Mouse (Mus musculus) myocyte (in vitro differentiated cells): ENCODE results near the gene Gm21992. TPM values are rescaled to one million over a fixed set of nuclear protein-coding genes. Genes with fewer than 3 reads are reported as not detected.
A peak's percentile ranks its signal among the peaks of the same experiment; 100 is the strongest.
"Not testable (repeated sequence)": the region's sequence is repeated elsewhere in the genome, so short reads cannot be mapped to it uniquely, and the experiment has no call there.

Source experiments
- H3K27me3 ChIP-seq: one replicate; pipeline ENCODE4 v1.6.1; 2011; ENCODE audit not compliant: control insufficient read depth, insufficient read depth, insufficient read length
- H3K36me3 ChIP-seq: one replicate; pipeline ENCODE4 v1.6.1; 2011; ENCODE audit not compliant: control insufficient read depth, insufficient read depth
- H3K4me2 ChIP-seq: one replicate; pipeline ENCODE4 v1.6.1; 2011; ENCODE audit warnings: low read depth, control low read depth
- H3K4me3 ChIP-seq: one replicate; pipeline ENCODE4 v1.5.1; 2011; ENCODE audit warnings: mild to moderate bottlenecking, control low read depth, moderate library complexity
- H3K79me2 ChIP-seq: one replicate; pipeline ENCODE4 v1.6.1; 2011; ENCODE audit not compliant: control insufficient read depth, insufficient read depth
- H3ac ChIP-seq: one replicate; pipeline ENCODE4 v1.6.1; 2011; ENCODE audit not compliant: control insufficient read depth, insufficient read length
- CEBPB ChIP-seq: IDR thresholded peaks from 2 replicates; pipeline ENCODE4 v1.6.1; 2011; ENCODE audit warnings: mild to moderate bottlenecking, moderate library complexity; ENCODE audit not compliant: poor library complexity, insufficient read depth, severe bottlenecking
- E2F4 ChIP-seq: IDR thresholded peaks from one replicate; pipeline ENCODE4 v1.6.1; 2011; ENCODE audit warnings: mild to moderate bottlenecking, control low read depth, moderate library complexity; ENCODE audit not compliant: insufficient read depth
- MAX ChIP-seq: IDR thresholded peaks from one replicate; pipeline ENCODE4 v1.6.1; 2011; ENCODE audit warnings: low read depth, mild to moderate bottlenecking, control low read depth
- MYOD1 ChIP-seq, 3 experiments: IDR thresholded peaks; one replicate each; pipeline ENCODE4 v1.6.1; 2011; ENCODE audit warnings: control low read depth in 2 of 3, low read depth in 2 of 3, mild to moderate bottlenecking in 2 of 3, moderate library complexity in 1 of 3; ENCODE audit not compliant: insufficient read length in 2 of 3, control insufficient read depth in 1 of 3
- MYOG ChIP-seq, 3 experiments: IDR thresholded peaks; one replicate each; pipeline ENCODE4 v1.6.1; 2011; ENCODE audit warnings: control low read depth in 2 of 3, low read depth in 2 of 3, mild to moderate bottlenecking in 2 of 3; ENCODE audit not compliant: insufficient read length in 2 of 3, control insufficient read depth in 1 of 3, insufficient read depth in 1 of 3
- POLR2A ChIP-seq: IDR thresholded peaks from one replicate; pipeline ENCODE4 v1.6.1; 2011; ENCODE audit warnings: low read depth, mild to moderate bottlenecking, control low read depth, moderate library complexity; ENCODE audit not compliant: insufficient read length
- POLR2AphosphoS2 ChIP-seq: IDR thresholded peaks from one replicate; pipeline ENCODE4 v1.6.1; 2011; ENCODE audit warnings: low read depth, control low read depth; ENCODE audit not compliant: insufficient read length
- REST ChIP-seq: IDR thresholded peaks from one replicate; pipeline ENCODE4 v1.6.1; 2011; ENCODE audit warnings: mild to moderate bottlenecking, control low read depth, moderate library complexity; ENCODE audit not compliant: insufficient read depth, insufficient read length
- SRF ChIP-seq: IDR thresholded peaks from one replicate; pipeline ENCODE4 v1.6.1; 2011; ENCODE audit warnings: low read depth; ENCODE audit not compliant: control insufficient read depth, insufficient read length
- TCF12 ChIP-seq: IDR thresholded peaks from one replicate; pipeline ENCODE4 v1.6.1; 2011; ENCODE audit warnings: mild to moderate bottlenecking, control low read depth; ENCODE audit not compliant: poor library complexity, insufficient read depth, severe bottlenecking
- TCF3 ChIP-seq: IDR thresholded peaks from one replicate; pipeline ENCODE4 v1.6.1; 2011; ENCODE audit warnings: low read depth, control low read depth; ENCODE audit not compliant: insufficient read length
- USF1 ChIP-seq: IDR thresholded peaks from one replicate; pipeline ENCODE4 v1.6.1; 2011; ENCODE audit warnings: low read depth, mild to moderate bottlenecking, control low read depth, moderate library complexity
- polyA plus RNA-seq: library from polyadenylated mRNA; unstranded; fragments of >200 nt; fragmentation: generic; extraction: Trizol; gene quantifications from one replicate; pipeline ENCODE4 v1.2.1, GENCODE M21; 2012; ENCODE audit warnings: missing spikeins

Gm21992 gene
- polyA plus RNA-seq, 1 experiment, result 8.1 TPM

GRCm38 (mm10) chr19:4828444-4829114, 17.2 kb upstream of the Gm21992 start:
- TF ChIP-seq MYOD1 (IDR thresholded peaks at IDR 0.05; ENCODE audit: control insufficient read depth in 1 of 3, insufficient read length in 2 of 3, low read depth in 2 of 3), result no peak
- TF ChIP-seq POLR2A, result no peak
- TF ChIP-seq POLR2AphosphoS2, result no peak
- no peak for TF ChIP-seq TCF3
- no peak for TF ChIP-seq USF1
- TF ChIP-seq MAX, result no peak
- Histone ChIP-seq H3K36me3 (peaks cover 7% of the 10 kb centered on the region), H3K4me2 (no peak overlapping the region), H3K4me3 (no peak overlapping the region), H3K79me2 (no peaks in the 10 kb centered on the region), H3K27me3 (no peaks in the 10 kb centered on the region), H3ac (no peak overlapping the region)

DNA sequence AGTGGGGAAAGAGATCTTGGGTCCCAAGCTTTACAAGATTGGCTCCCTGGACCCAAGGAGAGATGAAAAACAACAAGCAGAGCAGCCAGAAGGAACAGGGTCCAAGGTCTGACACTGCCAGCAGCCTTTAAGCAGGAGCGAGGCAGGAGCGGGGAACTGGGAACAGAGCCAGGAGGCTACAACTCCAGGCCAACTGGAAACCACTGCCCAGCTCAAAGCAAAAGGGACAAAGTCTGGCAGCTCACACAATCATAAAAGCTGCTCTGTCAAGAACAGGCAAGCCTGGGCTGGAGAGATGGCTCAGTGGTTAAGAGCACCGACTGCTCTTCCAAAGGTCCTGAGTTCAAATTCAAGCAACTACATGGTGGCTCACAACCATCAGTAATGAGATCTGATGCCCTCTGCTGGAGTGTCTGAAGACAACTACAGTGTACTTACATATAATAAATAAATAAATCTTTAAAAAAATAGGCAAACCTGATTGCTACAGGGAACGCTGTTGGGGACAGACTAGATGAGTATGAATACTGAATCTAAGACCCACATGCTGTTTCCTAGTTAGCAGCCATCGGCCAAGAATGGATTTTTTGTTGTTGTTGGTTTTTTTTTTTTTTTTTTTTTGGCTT, 9.4 kb upstream of the Gm21992 start:
- TF ChIP-seq POLR2AphosphoS2, result no peak
- Histone ChIP-seq H3K4me2 (no peak overlapping the region), H3K36me3 (peaks cover 3% of the 10 kb centered on the region), H3K27me3 (no peaks in the 10 kb centered on the region), H3K79me2 (no peaks in the 10 kb centered on the region), H3ac (no peak overlapping the region), H3K4me3 (no peak overlapping the region)

DNA sequence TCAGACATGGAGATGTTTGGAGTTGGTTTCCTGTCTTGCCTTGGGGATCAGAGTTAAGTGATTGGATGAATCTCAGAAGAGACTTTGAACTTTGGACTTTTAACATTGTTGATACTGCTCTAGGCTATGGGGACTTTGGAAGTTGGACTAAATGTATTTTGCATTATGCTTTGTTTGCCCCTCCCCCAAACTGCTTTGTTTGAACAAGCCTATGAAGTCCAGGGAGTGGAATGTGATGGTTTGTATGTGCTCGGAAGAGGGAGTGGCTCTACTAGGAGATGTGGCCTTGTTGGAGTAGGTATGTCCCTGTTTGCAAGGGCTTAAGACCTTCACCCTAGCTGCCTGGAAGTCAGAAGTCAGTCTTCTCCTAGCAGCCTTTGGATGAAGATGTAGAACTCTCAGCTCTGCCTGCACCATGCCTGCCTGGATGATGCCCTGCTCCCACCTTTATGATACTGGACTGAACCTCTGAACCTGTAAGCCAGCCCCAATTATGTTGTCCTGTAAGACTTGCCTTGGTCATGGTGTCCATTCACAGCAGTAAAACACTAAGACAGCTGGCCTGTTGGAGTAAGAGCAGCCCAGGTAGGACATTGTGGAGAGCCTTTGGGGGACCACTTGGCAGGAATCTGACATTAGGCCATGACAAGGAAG, 5.9 kb upstream of the Gm21992 start:
- no peaks in the 10 kb centered on the region for H3K36me3 ChIP-seq
- no peak for TF ChIP-seq CEBPB
- no peak for TF ChIP-seq TCF12

GRCm38 (mm10) chr19:4813015-4813414, 1.6 kb upstream of the Gm21992 start:
- no peak overlapping the region for H3K4me3 ChIP-seq
- H3K4me2 ChIP-seq, result no peak overlapping the region
- H3K79me2 ChIP-seq, result peaks cover 32% of the 10 kb centered on the region
- H3K27me3 ChIP-seq, result no peaks in the 10 kb centered on the region
- H3ac ChIP-seq, result no peak overlapping the region
- no peak for TF ChIP-seq SRF
- no peak for TF ChIP-seq POLR2A
- TF ChIP-seq TCF12, result no peak
- no peaks in the 10 kb centered on the region for H3K36me3 ChIP-seq

More for the DNA sequence above, 5.9 kb upstream of the Gm21992 start:
- Histone ChIP-seq H3K4me3 (no peak overlapping the region), H3K27me3 (no peaks in the 10 kb centered on the region), H3K79me2 (no peaks in the 10 kb centered on the region), H3K4me2 (no peak overlapping the region), H3ac (no peak overlapping the region)

DNA sequence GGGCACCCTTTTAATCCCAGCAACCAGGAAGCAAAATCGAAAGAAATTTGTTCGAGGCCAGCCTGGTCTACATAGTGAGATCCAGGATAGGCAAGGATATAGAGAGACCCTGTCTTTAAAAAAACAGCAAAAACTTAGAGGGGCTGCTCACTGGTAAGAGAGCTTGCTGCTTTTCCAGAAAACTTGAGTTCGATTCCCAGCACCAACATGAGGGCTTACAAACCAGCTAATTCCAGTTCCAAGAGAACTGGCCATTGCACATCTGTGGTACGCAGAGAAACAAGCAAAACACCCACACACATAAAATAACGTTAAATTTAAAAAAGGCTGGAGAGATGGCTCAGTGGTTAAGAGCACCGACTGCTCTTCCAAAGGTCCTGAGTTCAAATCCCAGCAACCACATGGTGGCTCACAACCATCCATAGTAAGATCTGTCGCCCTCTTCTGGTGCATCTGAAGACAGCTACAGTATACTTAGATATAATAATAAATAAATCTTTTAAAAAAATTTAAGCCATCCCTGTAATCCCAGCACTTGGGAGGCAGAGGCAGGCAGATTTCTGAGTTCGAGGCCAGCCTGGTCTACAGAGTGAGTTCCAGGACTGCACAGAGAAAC, 1.0 kb upstream of the Gm21992 start:
- Histone ChIP-seq H3K79me2 (peaks cover 38% of the 10 kb centered on the region), H3K4me2 (peak overlapping the region; percentile 68), H3K4me3 (peak overlapping the region; percentile 90)
- H3K36me3 ChIP-seq, H3ac ChIP-seq, H3K27me3 ChIP-seq: not testable (repeated sequence)

DNA sequence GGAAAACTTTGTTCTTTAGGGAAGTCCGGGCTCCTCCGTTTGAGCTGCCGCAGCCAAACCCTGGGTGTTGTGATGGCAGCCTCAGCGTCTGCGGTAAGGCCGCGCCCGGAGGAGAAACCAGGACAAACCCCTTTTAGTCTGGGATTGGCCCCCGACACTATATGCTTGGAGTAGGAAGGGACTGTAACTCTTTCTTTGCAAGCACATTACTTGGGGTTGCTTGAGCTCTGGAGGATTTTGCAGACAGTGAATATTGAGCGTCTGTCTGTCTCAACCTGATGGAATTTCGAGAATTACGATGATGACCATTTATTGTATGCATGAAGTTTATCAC, 464 bp upstream of the Gm21992 start:
- no peak for TF ChIP-seq CEBPB
- peak; percentile 33 for TF ChIP-seq POLR2AphosphoS2
- no peak for TF ChIP-seq TCF3
- TF ChIP-seq E2F4, result no peak
- Histone ChIP-seq H3K4me2 (peak overlapping the region; percentile 68), H3ac (peak overlapping the region; percentile 40), H3K79me2 (peaks cover 43% of the 10 kb centered on the region), H3K27me3 (no peaks in the 10 kb centered on the region), H3K36me3 (no peaks in the 10 kb centered on the region), H3K4me3 (peak overlapping the region; percentile 90)

GRCm38 (mm10) chr19:4810746-4811062, 708 bp downstream of the Gm21992 start:
- no peaks in the 10 kb centered on the region for H3K27me3 ChIP-seq
- TF ChIP-seq MAX (no peak), TCF3 (no peak), TCF12 (no peak), MYOG (IDR thresholded peaks at IDR 0.05; ENCODE audit: control insufficient read depth in 1 of 3, insufficient read depth in 1 of 3, insufficient read length in 2 of 3, low read depth in 2 of 3) (no peak), REST (no peak), USF1 (no peak), SRF (no peak), POLR2AphosphoS2 (no peak), MYOD1 (IDR thresholded peaks at IDR 0.05; ENCODE audit: control insufficient read depth in 1 of 3, insufficient read length in 2 of 3, low read depth in 2 of 3) (no peak), E2F4 (no peak), POLR2A (no peak), CEBPB (no peak)

More at GRCm38 (mm10) chr19:4810746-4811062, 708 bp downstream of the Gm21992 start:
- Histone ChIP-seq H3K36me3 (no peaks in the 10 kb centered on the region), H3K4me2 (peak overlapping the region; percentile 92), H3K79me2 (peaks cover 55% of the 10 kb centered on the region), H3K4me3 (peak overlapping the region; percentile 90), H3ac (peak overlapping the region; percentile 40)
